In the genomic region with DNA sequence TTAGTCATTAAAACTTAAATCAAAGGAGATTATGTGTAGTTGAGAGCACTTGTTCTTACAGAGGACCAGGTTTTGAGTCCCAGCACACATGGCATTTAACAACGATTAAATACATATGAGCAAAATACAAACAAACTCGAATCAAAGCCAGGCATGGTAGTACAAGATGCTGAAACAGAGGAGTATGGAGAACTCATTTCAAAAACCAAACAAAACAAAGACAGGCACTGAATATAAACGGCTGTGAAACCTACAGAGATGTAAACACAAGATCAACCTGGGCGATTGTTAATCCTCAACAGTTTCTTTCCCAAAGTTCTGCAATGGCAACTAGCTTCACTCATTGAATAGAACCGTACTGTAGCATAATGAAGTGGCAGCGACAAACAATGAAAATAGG, we compare ENCODE assay signal across 9 mouse cellular contexts. TPM values are rescaled to one million over a fixed set of nuclear protein-coding genes. Genes with fewer than 3 reads are reported as not detected.
DNase-seq lines count a peak whose midpoint lies in the region; ATAC-seq and TF ChIP-seq lines count a peak whose summit lies in the region.
"Had no signal": no experiment of that assay in that cellular context is flagged by ENCODE, and none has a peak within 500 bp of the region (broad histone marks: within the 10 kb centered on the region; RNA-seq: fewer than 3 reads in every experiment).

No protein-coding gene starts in this region.

- ATAC-seq in limb, embryonic 11.5 days (ENCODE audit: insufficient number of reproducible peaks, low FRiP score, low TSS enrichment, low read depth): no peak
- no peak for ATAC-seq in neural tube, embryonic 14.5 days (ENCODE audit: low read depth)

- H3K4me1 ChIP-seq in forebrain, embryonic 10.5 days: peaks cover 25% of the 10 kb centered on the region
- peaks cover 5% of the 10 kb centered on the region for H3K4me1 ChIP-seq in limb, embryonic 11.5 days (ENCODE audit: control insufficient read depth, insufficient read depth, low read length)
- H3K4me1 ChIP-seq in neural tube, embryonic 14.5 days (ENCODE audit: control insufficient read depth, insufficient read depth, low read length): peaks cover 12% of the 10 kb centered on the region

- no peak for TF ChIP-seq CTCF in left cerebral cortex, adult 2 months (IDR thresholded peaks at IDR 0.05)

- H3K9ac ChIP-seq in limb, embryonic 11.5 days (ENCODE audit: low read length): no peak overlapping the region
- no peak overlapping the region for H3K9ac ChIP-seq in neural tube, embryonic 14.5 days (replicated peaks; ENCODE audit: low read depth, low read length)

- H3K4me2 ChIP-seq in limb, embryonic 11.5 days (ENCODE audit: low read depth, severe bottlenecking): peak overlapping the region; percentile 65
- peak overlapping the region; percentile 92 for H3K4me2 ChIP-seq in neural tube, embryonic 14.5 days (ENCODE audit: low read depth, low read length)

- peak overlapping the region; percentile 91 for H3K4me3 ChIP-seq in left cerebral cortex, adult 2 months
- peak overlapping the region; percentile 93 for H3K4me3 ChIP-seq in forebrain, embryonic 10.5 days
- H3K4me3 ChIP-seq in limb, embryonic 11.5 days (ENCODE audit: low read depth, low read length): peak overlapping the region; percentile 97
- H3K4me3 ChIP-seq in neural tube, embryonic 14.5 days (ENCODE audit: low read depth, low read length): peak overlapping the region; percentile 86

- peaks cover 25% of the 10 kb centered on the region for H3K36me3 ChIP-seq in forebrain, embryonic 10.5 days (replicated peaks)
- H3K36me3 ChIP-seq in limb, embryonic 11.5 days (ENCODE audit: control insufficient read depth, insufficient read depth, low read length): no peaks in the 10 kb centered on the region; the same call in 1 of the 2 replicates
- no peaks in the 10 kb centered on the region for H3K36me3 ChIP-seq in neural tube, embryonic 14.5 days (ENCODE audit: control insufficient read depth, insufficient read depth, low read length)

- WGBS in forebrain, embryonic 10.5 days: 48% methylated on average over 6 of the region's 6 CpGs
- WGBS in limb, embryonic 11.5 days: 50% methylated on average over 6 of the region's 6 CpGs
- WGBS in neural tube, embryonic 14.5 days: 41% methylated on average over 6 of the region's 6 CpGs

- H3K27me3 ChIP-seq in forebrain, embryonic 10.5 days (ENCODE audit: poor library complexity, severe bottlenecking): no peaks in the 10 kb centered on the region
- no peaks in the 10 kb centered on the region for H3K27me3 ChIP-seq in limb, embryonic 11.5 days (ENCODE audit: control insufficient read depth, insufficient read depth, low read length)
- H3K27me3 ChIP-seq in neural tube, embryonic 14.5 days (ENCODE audit: control insufficient read depth, insufficient read depth, low read length): no peaks in the 10 kb centered on the region

- no peak for DNase-seq in left cerebral cortex, adult 2 months (ENCODE audit: extremely low spot score in 1 of 2, low spot score in 2 of 2)
- DNase-seq in left cerebral cortex, adult 9 months (ENCODE audit: low spot score in 2 of 2): no peak
- no peak for DNase-seq in forebrain, embryonic 10.5 days (ENCODE audit: extremely low spot score, low spot score)
- DNase-seq in limb, embryonic 11.5 days (ENCODE audit: low spot score): no peak
- no peak for DNase-seq in right cerebral cortex, postnatal 25 days
- DNase-seq in left cerebral cortex, postnatal 10 days (ENCODE audit: extremely low spot score in 1 of 2, low spot score in 2 of 2): no peak
- no peak for DNase-seq in adrenal gland, postnatal 14 days
- DNase-seq: thymus, postnatal 14 days had no signal

- no peak overlapping the region for H3K27ac ChIP-seq in left cerebral cortex, adult 2 months
- H3K27ac ChIP-seq in forebrain, embryonic 10.5 days: no peak overlapping the region
- no peak overlapping the region for H3K27ac ChIP-seq in limb, embryonic 11.5 days (replicated peaks; ENCODE audit: low read depth, low read length)
- H3K27ac ChIP-seq in neural tube, embryonic 14.5 days (ENCODE audit: low read depth, low read length): no peak overlapping the region

- H3K9me3 ChIP-seq in forebrain, embryonic 10.5 days: peaks cover 5% of the 10 kb centered on the region; the same call in 1 of the 2 replicates
- H3K9me3 ChIP-seq in limb, embryonic 11.5 days (ENCODE audit: control insufficient read depth, low read length): no peaks in the 10 kb centered on the region
- H3K9me3 ChIP-seq in neural tube, embryonic 14.5 days (ENCODE audit: control insufficient read depth, low read length): no peaks in the 10 kb centered on the region

- intact Hi-C loops in left cerebral cortex, adult 2 months (cut with DNase I): no loop called here
- intact Hi-C loops in left cerebral cortex, postnatal 10 days (cut with DNase I): no loop called here

RNA-seq across cellular contexts. Expression of a gene that starts 1.8 kb away (rescaled TPM):
- total RNA-seq in left cerebral cortex, adult 2 months (2021): 100 to 1,000 TPM; 191 to 204 TPM
- 44.0 and 44.9 TPM in 2 replicates for polyA plus RNA-seq in forebrain, embryonic 10.5 days (2016; fragmentation: Nextera tagmentation; extraction: Ambion mirVana)
- polyA plus RNA-seq in limb, embryonic 11.5 days (2014; fragmentation: Nextera tagmentation; extraction: Ambion mirVana): 40.5 and 41.5 TPM in 2 replicates
- 98.4 and 115 TPM in 2 replicates for polyA plus RNA-seq in neural tube, embryonic 14.5 days (2014; fragmentation: Nextera tagmentation; extraction: Ambion mirVana)
- 100 to 1,000 TPM; 226 to 233 TPM for total RNA-seq in left cerebral cortex, postnatal 10 days (2021)
- total RNA-seq in adrenal gland, postnatal 14 days (2021): 105 TPM in 2 replicates

RNA-seq across cellular contexts. Expression of a gene that starts 36.1 kb away (rescaled TPM):
- 10 to 100 TPM; 15.7 to 17.9 TPM for total RNA-seq in left cerebral cortex, adult 2 months (2021)
- 1.9 and 2.1 TPM in 2 replicates for polyA plus RNA-seq in forebrain, embryonic 10.5 days (2016; fragmentation: Nextera tagmentation; extraction: Ambion mirVana)
- 0.54 and 1.1 TPM in 2 replicates for polyA plus RNA-seq in limb, embryonic 11.5 days (2014; fragmentation: Nextera tagmentation; extraction: Ambion mirVana)
- 1.7 and 5.6 TPM in 2 replicates for polyA plus RNA-seq in neural tube, embryonic 14.5 days (2014; fragmentation: Nextera tagmentation; extraction: Ambion mirVana)
- 10 to 100 TPM; 13.5 to 17.3 TPM for total RNA-seq in left cerebral cortex, postnatal 10 days (2021)
- total RNA-seq in adrenal gland, postnatal 14 days (2021): 73.9 and 91.6 TPM in 2 replicates
